Mouse (Mus musculus) embryo, embryonic 11 days (tissue): ENCODE data around the gene Cabp5.
"Not testable (repeated sequence)": the region's sequence is repeated elsewhere in the genome, so short reads cannot be mapped to it uniquely, and the experiment has no call there.

ENCODE experiments used
- DNase-seq: peaks from one replicate; pipeline ENCODE4 v3.0.0-alpha.2; 2015

The Cabp5 gene

GRCm38 (mm10) chr7:13397832-13398231, at the start of gene Cabp5:
Gene Cabp5 (plus strand): TSS chr7:13398132.
- no peak for DNase-seq

- no peak for DNase-seq
Measured at GRCm38 (mm10) chr7:13355943-13356342, 42.0 kb upstream of the Cabp5 start.

- no peak for DNase-seq
Measured at GRCm38 (mm10) chr7:13380588-13380987, 17.3 kb upstream of the Cabp5 start.

- not testable (repeated sequence) for DNase-seq
Measured at GRCm38 (mm10) chr7:13450541-13450940, 52.6 kb downstream of the Cabp5 start, which contains the start of gene Bsph1. Gene Bsph1 (plus strand): TSS chr7:13450841.
